Mouse (Mus musculus) left cerebral cortex, postnatal 36 days (tissue): ENCODE results near the gene Olfr193. TPM values are rescaled to one million over a fixed set of nuclear protein-coding genes. Genes with fewer than 3 reads are reported as not detected.
"Not testable (repeated sequence)": the region's sequence is repeated elsewhere in the genome, so short reads cannot be mapped to it uniquely, and the experiment has no call there.

Experiments
- DNase-seq, 2 experiments: peaks; one replicate each; pipeline ENCODE4 v3.0.0; 2021 to 2022; ENCODE audit warnings: low spot score in 2 of 2, mixed read lengths in 1 of 2
- intact Hi-C: fragments of 180-260 bp; cut with DNase I; formaldehyde crosslinking; loops from one replicate; pipeline ENCODE4 v1.15.1; 2025
- total RNA-seq, 2 experiments: library from RNA; stranded (reverse); gene quantifications; 2 replicates each; pipeline ENCODE4 v1.2.3; 2021

Olfr193 gene
- not detected for total RNA-seq

DNA sequence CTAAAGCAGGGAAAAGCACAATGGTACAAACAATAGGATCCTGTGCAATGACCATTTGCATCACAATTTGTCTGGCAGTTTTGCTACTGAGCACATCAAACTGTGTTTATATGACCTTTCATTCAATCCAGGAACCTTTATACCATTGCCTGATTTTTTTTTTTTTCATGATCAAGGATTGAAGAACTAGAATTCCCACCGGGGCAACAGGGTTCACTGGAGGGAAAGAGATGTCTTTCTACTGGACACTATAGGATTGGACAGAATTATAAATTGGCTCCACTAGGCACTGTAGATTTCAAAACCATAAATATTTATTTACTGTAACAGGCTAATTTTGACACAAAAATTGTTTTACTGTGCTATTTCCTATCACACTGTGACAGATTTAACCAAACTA, at the start of gene Olfr193:
Olfr193 (minus strand) TSS at position 101 of the 400 bp plus-strand sequence.
- no peak for DNase-seq

DNA sequence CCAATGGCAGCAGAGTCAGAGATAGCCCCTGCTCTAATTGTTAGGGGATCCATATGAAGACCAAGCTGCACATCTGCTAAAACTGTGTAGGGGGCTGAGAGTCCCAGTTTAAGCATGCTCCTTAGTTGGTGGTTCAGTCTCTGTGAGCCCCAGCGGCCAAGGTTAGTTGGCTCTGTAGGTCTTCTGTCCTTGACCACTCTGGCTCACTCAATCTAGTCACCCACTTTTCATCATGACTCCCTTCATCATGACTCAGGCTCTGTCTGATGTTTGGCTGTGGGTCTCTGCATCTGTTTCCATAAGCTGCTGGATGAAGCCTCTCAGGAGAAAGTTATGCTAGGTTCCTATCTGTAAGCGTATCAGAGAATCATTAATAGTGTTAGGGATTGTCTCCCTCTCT, 40.3 kb upstream of the Olfr193 start:
- intact Hi-C loops: no loop called here
- no peak for DNase-seq

More for the DNA sequence above, at the start of gene Olfr193:
- intact Hi-C loops: no loop called here

GRCm38 (mm10) chr16:59146746-59147145, 35.1 kb upstream of the Olfr193 start, which contains the start of gene Olfr195:
Gene Olfr195, plus strand, starts transcription at chr16:59147046.
- no peak for DNase-seq
- intact Hi-C loops: no loop called here

GRCm38 (mm10) chr16:59141105-59141504, 29.4 kb upstream of the Olfr193 start:
- intact Hi-C loops: no loop called here
- DNase-seq: no peak

- peak in 1 of 2 experiments; percentile 7 for DNase-seq
- intact Hi-C loops: no loop called here
Measured at GRCm38 (mm10) chr16:59130740-59131139, 19.1 kb upstream of the Olfr193 start.

DNA sequence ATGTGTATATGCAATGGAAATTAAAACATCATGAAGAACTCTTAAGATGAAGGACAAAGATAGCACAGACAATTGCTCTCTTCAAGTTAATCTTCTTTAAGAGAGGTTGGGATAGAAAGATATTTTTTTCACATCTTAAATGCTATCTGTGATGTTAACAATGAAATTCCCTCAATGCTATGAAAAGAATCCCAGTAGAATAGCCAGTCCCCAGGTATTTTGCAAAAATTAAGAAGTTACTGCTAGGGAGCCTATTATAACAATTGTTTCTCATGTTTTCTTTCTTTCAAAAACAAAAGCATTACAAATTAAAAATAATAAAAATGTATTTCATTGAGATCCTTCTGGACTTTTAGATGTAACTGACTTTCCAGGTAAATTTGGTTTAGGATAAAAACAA, 9.3 kb upstream of the Olfr193 start, which contains the start of gene Olfr194:
Olfr194 (minus strand) TSS at position 101 of the 400 bp plus-strand sequence.
- intact Hi-C loops: no loop called here
- DNase-seq: no peak

GRCm38 (mm10) chr16:59108522-59108921, 3.2 kb downstream of the Olfr193 start:
- not testable (repeated sequence) for DNase-seq

GRCm38 (mm10) chr16:59105312-59105711, 6.4 kb downstream of the Olfr193 start:
- DNase-seq: no peak
- intact Hi-C loops: no loop called here

More at GRCm38 (mm10) chr16:59108522-59108921, 3.2 kb downstream of the Olfr193 start:
- intact Hi-C loops: not testable (repeated sequence)

- intact Hi-C loops: not testable (repeated sequence)
Measured at GRCm38 (mm10) chr16:59089722-59090121, 22.0 kb downstream of the Olfr193 start, which contains the start of gene Olfr191. Gene Olfr191, minus strand, starts transcription at chr16:59089822.

GRCm38 (mm10) chr16:59081113-59081512, 30.6 kb downstream of the Olfr193 start:
- intact Hi-C loops, DNase-seq: not testable (repeated sequence)

More at GRCm38 (mm10) chr16:59089722-59090121, 22.0 kb downstream of the Olfr193 start, which contains the start of gene Olfr191:
- DNase-seq: not testable (repeated sequence)

- no peak for DNase-seq
- intact Hi-C loops: no loop called here
Measured at GRCm38 (mm10) chr16:59077905-59078304, 33.8 kb downstream of the Olfr193 start, which contains the start of gene Olfr190. Gene Olfr190, minus strand, starts transcription at chr16:59078005.

DNA sequence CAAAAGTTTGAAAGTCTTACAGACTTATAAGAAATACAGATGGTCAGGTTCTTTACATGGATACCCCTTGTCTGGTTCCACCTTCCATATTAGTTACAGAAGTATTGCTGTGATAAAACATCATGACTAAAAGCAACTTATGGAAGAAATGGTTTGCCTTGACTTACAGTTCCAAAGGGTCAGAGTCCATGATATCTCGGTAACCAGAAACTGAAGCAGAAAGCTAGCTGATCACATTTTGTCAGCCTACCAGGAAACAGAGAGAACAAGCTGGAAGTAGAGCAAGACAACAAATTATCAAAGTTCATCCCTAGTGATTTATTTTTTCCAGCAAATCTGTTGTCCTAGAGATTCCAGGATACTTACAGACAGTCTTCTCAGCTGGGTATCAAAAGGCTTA, 38.2 kb downstream of the Olfr193 start:
- no peak for DNase-seq
- intact Hi-C loops: no loop called here

GRCm38 (mm10) chr16:59071755-59072154, 39.9 kb downstream of the Olfr193 start:
- intact Hi-C loops: no loop called here
- no peak for DNase-seq

- intact Hi-C loops, DNase-seq: not testable (repeated sequence)
Measured at GRCm38 (mm10) chr16:59062411-59062810, 49.3 kb downstream of the Olfr193 start.

Other genes starting within 250 kb of the Olfr193 start
- gene Olfr177, start 237.1 kb downstream of the Olfr193 start, total RNA-seq: not detected
- not detected for gene Olfr178, start 219.8 kb downstream of the Olfr193 start, total RNA-seq
- gene Olfr181, start 183.1 kb downstream of the Olfr193 start, total RNA-seq: not detected
- gene Olfr180, start 182.5 kb downstream of the Olfr193 start, total RNA-seq: not detected
- not detected for gene Olfr183, start 116.5 kb downstream of the Olfr193 start, total RNA-seq
- gene Olfr186, start 81.6 kb downstream of the Olfr193 start, total RNA-seq: not detected
- not detected for gene Olfr187, start 72.1 kb downstream of the Olfr193 start, total RNA-seq
- gene Olfr190, start 33.9 kb downstream of the Olfr193 start, total RNA-seq: not detected
- not detected for gene Olfr191, start 22.1 kb downstream of the Olfr193 start, total RNA-seq
- gene Olfr194, start 9.2 kb upstream of the Olfr193 start, total RNA-seq: not detected
- gene Olfr195, start 35.2 kb upstream of the Olfr193 start, total RNA-seq: not detected
- not detected for gene Olfr196, start 58.6 kb upstream of the Olfr193 start, total RNA-seq
- gene Olfr198, start 91.7 kb upstream of the Olfr193 start, total RNA-seq: not detected
- gene Olfr199, start 107.9 kb upstream of the Olfr193 start, total RNA-seq: not detected
- not detected for gene Olfr201, start 160.8 kb upstream of the Olfr193 start, total RNA-seq
- not detected for gene Olfr202, start 174.9 kb upstream of the Olfr193 start, total RNA-seq
- gene Olfr203, start 187.0 kb upstream of the Olfr193 start, total RNA-seq: not detected
- under 1 TPM in 1 of 2 experiments, not detected in 1; 0.07 TPM for gene Olfr204, start 206.4 kb upstream of the Olfr193 start, total RNA-seq
- gene Olfr205, start 219.3 kb upstream of the Olfr193 start, total RNA-seq: not detected
- gene Olfr206, start 237.4 kb upstream of the Olfr193 start, total RNA-seq: not detected